8 mouse cellular contexts compared by ENCODE assay signal in the genomic region with DNA sequence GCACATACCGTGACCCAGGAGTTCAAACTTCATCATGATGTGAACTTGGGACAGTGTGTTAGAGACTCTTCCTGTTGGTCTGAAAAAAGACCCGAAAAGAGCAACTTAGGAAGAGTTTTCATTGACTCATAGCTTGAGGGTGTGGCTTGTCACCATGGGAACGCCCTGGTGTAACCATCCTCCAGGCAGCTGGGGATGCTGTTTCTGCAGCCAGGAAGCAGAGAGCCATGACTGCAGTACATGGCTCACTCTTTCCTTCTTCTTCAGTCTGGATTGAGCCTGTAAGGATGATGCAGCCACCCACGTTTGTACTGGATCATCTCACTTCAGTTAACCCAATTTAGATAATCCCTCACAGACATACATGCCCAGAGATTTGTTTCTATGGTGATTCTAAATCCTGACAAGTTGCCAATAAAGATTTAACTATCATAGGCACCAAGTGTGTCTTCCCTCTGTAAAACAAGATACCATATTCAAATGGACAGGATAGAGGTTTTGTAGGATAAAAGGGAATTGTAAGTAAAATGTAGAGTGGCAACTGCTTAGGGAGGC.
A peak's percentile ranks its signal among the peaks of the same experiment; 100 is the strongest.
DNase-seq lines count a peak whose midpoint lies in the region; ATAC-seq lines count a peak whose summit lies in the region.
"Had no signal": no experiment of that assay in that cellular context is flagged by ENCODE, and none has a peak within 500 bp of the region (broad histone marks: within the 10 kb centered on the region; RNA-seq: fewer than 3 reads in every experiment).

No protein-coding gene starts in this region.

- DNase-seq in kidney, adult 18-20 months = no peak
- DNase-seq in NIH3T3 (ENCODE audit: low read depth) = peak; percentile 58
- peak; percentile 85 for DNase-seq in retina, postnatal 1 day
- no peak for DNase-seq in heart, postnatal 4 days
- DNase-seq in cerebellum, adult 18-20 months = no peak
- DNase-seq: lung, postnatal 14 days had no signal

- 0 out of 2 replicates have a peak, but pooled peaks have one; percentile 35 for ATAC-seq in kidney, embryonic 14.5 days (ENCODE audit: low FRiP score, low TSS enrichment)
- no peak for ATAC-seq in forebrain, embryonic 15.5 days (replicated peaks)

- H3K27ac ChIP-seq in kidney, embryonic 14.5 days (ENCODE audit: low read depth, low read length) = no peak overlapping the region
- H3K27ac ChIP-seq in forebrain, embryonic 15.5 days (replicated peaks) = peak overlapping the region; percentile 57

- H3K4me2 ChIP-seq in kidney, embryonic 14.5 days (replicated peaks; ENCODE audit: low read depth, low read length) = no peak overlapping the region
- H3K4me2 ChIP-seq in forebrain, embryonic 15.5 days (replicated peaks) = no peak overlapping the region

- 0 out of 2 replicates have a peak, but pooled peaks cover 6% of the 10 kb centered on the region for H3K4me1 ChIP-seq in kidney, embryonic 14.5 days (ENCODE audit: control insufficient read depth, insufficient read depth, low read length)
- peaks cover 28% of the 10 kb centered on the region for H3K4me1 ChIP-seq in forebrain, embryonic 15.5 days

- H3K9me3 ChIP-seq in kidney, embryonic 14.5 days (ENCODE audit: control insufficient read depth, low read length) = no peaks in the 10 kb centered on the region
- no peaks in the 10 kb centered on the region for H3K9me3 ChIP-seq in forebrain, embryonic 15.5 days

- H3K27me3 ChIP-seq in kidney, embryonic 14.5 days (ENCODE audit: control insufficient read depth, insufficient read depth, low read length) = no peaks in the 10 kb centered on the region
- no peaks in the 10 kb centered on the region for H3K27me3 ChIP-seq in forebrain, embryonic 15.5 days

- WGBS in kidney, embryonic 14.5 days = 68% methylated on average over 4 of the region's 4 CpGs
- 60% methylated on average over 4 of the region's 4 CpGs for WGBS in forebrain, embryonic 15.5 days

- no peak overlapping the region for H3K9ac ChIP-seq in kidney, embryonic 14.5 days (ENCODE audit: low read depth, low read length)
- H3K9ac ChIP-seq in forebrain, embryonic 15.5 days (replicated peaks) = no peak overlapping the region

- H3K4me3 ChIP-seq in kidney, embryonic 14.5 days (ENCODE audit: low read length) = no peak overlapping the region
- H3K4me3 ChIP-seq in forebrain, embryonic 15.5 days = no peak overlapping the region

- H3K36me3 ChIP-seq in kidney, embryonic 14.5 days (ENCODE audit: control insufficient read depth, insufficient read depth, low read length) = no peaks in the 10 kb centered on the region
- H3K36me3 ChIP-seq in forebrain, embryonic 15.5 days = no peaks in the 10 kb centered on the region

Comparison
In these comparisons a context has a peak if more than half of its experiments do, and no peak if none do; other contexts are left out.
1. DNase-seq: peak in NIH3T3 (single experiment) and retina, postnatal 1 day (single experiment); none in kidney, adult 18-20 months (single experiment), heart, postnatal 4 days (single experiment) and cerebellum, adult 18-20 months (0 of 2).